Mouse (Mus musculus) thymus, adult 2 months (tissue): Measurements from ENCODE around the gene Phf21a.

Experiments
- CTCF ChIP-seq: fragments of 200-500 bp; IDR thresholded peaks from 2 replicates; pipeline ENCODE4 v1.5.1; 2012; ENCODE audit warnings: mild to moderate bottlenecking, control low read depth, low read length, moderate library complexity, borderline replicate concordance; ENCODE audit not compliant: control insufficient read depth, poor library complexity, insufficient read depth; ENCODE audit errors: extremely low read depth
- POLR2A ChIP-seq: fragments of 200-500 bp; IDR thresholded peaks from 2 replicates; pipeline ENCODE4 v1.6.1; 2012; ENCODE audit warnings: mild to moderate bottlenecking, low read length, control low read depth, moderate library complexity; ENCODE audit not compliant: control insufficient read depth, poor library complexity, insufficient read depth; ENCODE audit errors: extremely low read depth

- no peak for TF ChIP-seq CTCF
- TF ChIP-seq POLR2A: no peak
Measured at GRCm38 (mm10) chr2:92266100-92266617, 173.2 kb downstream of the Phf21a start.
